Comparison of ENCODE assay signal across 28 mouse cellular contexts in genomic region chr11:81847773-81848490, GRCm38 (mm10). TPM values are rescaled to one million over a fixed set of nuclear protein-coding genes. Genes with fewer than 3 reads are reported as not detected.
DNase-seq lines count a peak whose midpoint lies in the region; ATAC-seq lines count a peak whose summit lies in the region.
"Had no signal": no experiment of that assay in that cellular context is flagged by ENCODE, and none has a peak within 500 bp of the region (broad histone marks: within the 10 kb centered on the region; RNA-seq: fewer than 3 reads in every experiment).

No protein-coding gene starts in this region.

- H3K4me1 ChIP-seq in kidney, embryonic 16.5 days (ENCODE audit: insufficient read depth, low read length): no peaks in the 10 kb centered on the region
- H3K4me1 ChIP-seq: embryonic facial prominence, embryonic 13.5 days; heart, embryonic 12.5 days; heart, embryonic 15.5 days had no signal

- H3K9me3 ChIP-seq in kidney, embryonic 16.5 days (ENCODE audit: low read length): no peaks in the 10 kb centered on the region
- H3K9me3 ChIP-seq: embryonic facial prominence, embryonic 10.5 days; embryonic facial prominence, embryonic 13.5 days; forebrain, embryonic 12.5 days; forebrain, embryonic 15.5 days; heart, embryonic 12.5 days; heart, embryonic 15.5 days had no signal

- 24% methylated on average over 1 of the region's 1 CpGs for WGBS in kidney, embryonic 16.5 days

- no peaks in the 10 kb centered on the region for H3K36me3 ChIP-seq in kidney, embryonic 16.5 days (ENCODE audit: insufficient read depth, low read length)
- H3K36me3 ChIP-seq: embryonic facial prominence, embryonic 10.5 days; embryonic facial prominence, embryonic 13.5 days; forebrain, embryonic 12.5 days; forebrain, embryonic 15.5 days; G1E; heart, embryonic 12.5 days; heart, embryonic 15.5 days had no signal

- no peak overlapping the region for H3K4me2 ChIP-seq in kidney, embryonic 16.5 days (replicated peaks; ENCODE audit: low read depth, low read length)
- H3K4me2 ChIP-seq: embryonic facial prominence, embryonic 13.5 days; forebrain, embryonic 12.5 days; forebrain, embryonic 15.5 days; heart, embryonic 12.5 days; heart, embryonic 15.5 days; hindbrain, embryonic 14.5 days had no signal

- H3K9ac ChIP-seq in kidney, embryonic 16.5 days (replicated peaks; ENCODE audit: low read length): no peak overlapping the region
- H3K9ac ChIP-seq: embryonic facial prominence, embryonic 13.5 days; forebrain, embryonic 12.5 days; forebrain, embryonic 15.5 days; heart, embryonic 12.5 days; heart, embryonic 15.5 days; hindbrain, embryonic 14.5 days had no signal

- H3K27ac ChIP-seq in kidney, embryonic 16.5 days (ENCODE audit: low read length): no peak overlapping the region
- H3K27ac ChIP-seq: embryonic facial prominence, embryonic 10.5 days; embryonic facial prominence, embryonic 13.5 days; forebrain, embryonic 12.5 days; forebrain, embryonic 15.5 days; heart, embryonic 15.5 days; hindbrain, embryonic 14.5 days; hindbrain, postnatal 0 days had no signal

- ATAC-seq in kidney, embryonic 16.5 days (ENCODE audit: low FRiP score, low TSS enrichment): 0 out of 2 replicates have a peak, but pooled peaks have one; percentile 54
- ATAC-seq: forebrain, embryonic 15.5 days; hindbrain, postnatal 0 days; inflammation-experienced regulatory T-cells, adult 6 months; Patski had no signal

- H3K4me3 ChIP-seq in kidney, embryonic 16.5 days (ENCODE audit: low read length): no peak overlapping the region
- H3K4me3 ChIP-seq: embryonic facial prominence, embryonic 10.5 days; embryonic facial prominence, embryonic 13.5 days; erythroblast, embryonic 14.5 days; forebrain, embryonic 12.5 days; forebrain, embryonic 15.5 days; heart, embryonic 12.5 days; heart, embryonic 15.5 days had no signal

- no peak for DNase-seq in kidney, postnatal 4 days
- DNase-seq in B cell, adult 2 months: peak; percentile 6 to 13
- peak; percentile 14 for DNase-seq in forelimb bud, embryonic 11.5 days (ENCODE audit: low read depth, low spot score)
- no peak for DNase-seq in spleen, adult 12 weeks (ENCODE audit: low spot score)
- DNase-seq in lung, postnatal 25 days (ENCODE audit: low spot score): no peak
- DNase-seq: adrenal gland, postnatal 10 days; adrenal gland, postnatal 36 days; cerebellum, adult 2 months; cerebellum, adult 9-11 months; cerebellum, postnatal 25 days; embryo, embryonic 11 days; gastrocnemius, postnatal 10 days; gastrocnemius, postnatal 36 days; heart, postnatal 10 days; heart, postnatal 36 days had no signal

- H3K27me3 ChIP-seq in kidney, embryonic 16.5 days (ENCODE audit: insufficient read depth, low read length): no peaks in the 10 kb centered on the region
- H3K27me3 ChIP-seq: embryonic facial prominence, embryonic 13.5 days; forebrain, embryonic 12.5 days; forebrain, embryonic 15.5 days; heart, embryonic 12.5 days; heart, embryonic 15.5 days had no signal

RNA-seq across cellular contexts. Expression of gene 5530401A14Rik, which starts 12.5 kb away (rescaled TPM):
- not detected in 2 replicates for polyA plus RNA-seq in kidney, embryonic 16.5 days (2015; fragmentation: Nextera tagmentation; extraction: Ambion mirVana)
- polyA plus RNA-seq: cerebellum, adult 2 months; erythroblast, embryonic 14.5 days; G1E; heart, embryonic 12.5 days; heart, embryonic 15.5 days; inflammation-experienced regulatory T-cells, adult 6 months had no signal

Comparison
In these comparisons a context has a peak if more than half of its experiments do, and no peak if none do; other contexts are left out.
1. DNase-seq: peak in B cell, adult 2 months (2 of 2) and forelimb bud, embryonic 11.5 days (single experiment); none in kidney, postnatal 4 days (0 of 2), spleen, adult 12 weeks (single experiment) and lung, postnatal 25 days (single experiment).